In the genomic region with DNA sequence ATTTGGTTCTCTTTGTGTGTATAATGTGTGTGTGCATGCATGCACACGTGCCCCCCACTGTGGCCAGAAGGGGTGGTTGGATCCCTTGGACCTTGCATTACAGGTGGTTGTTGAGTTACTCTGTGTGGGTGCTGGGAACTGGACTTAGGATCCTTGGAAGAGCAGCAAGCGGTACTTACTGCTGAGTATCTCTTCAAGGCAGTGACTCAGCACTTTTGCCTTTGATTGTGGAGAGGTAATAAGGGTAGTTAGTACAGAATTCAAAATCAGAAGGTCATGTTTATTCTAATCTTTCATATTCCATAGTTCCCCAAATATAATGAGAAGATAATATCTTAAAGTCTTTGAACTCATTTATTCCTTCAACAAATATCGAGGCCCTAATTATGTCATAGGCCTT, we compare ENCODE assay signal across 14 mouse cellular contexts. TPM values are rescaled to one million over a fixed set of nuclear protein-coding genes. Genes with fewer than 3 reads are reported as not detected.
"Had no signal": no experiment of that assay in that cellular context is flagged by ENCODE, and none has a peak within 500 bp of the region (broad histone marks: within the 10 kb centered on the region; RNA-seq: fewer than 3 reads in every experiment).

No protein-coding gene starts in this region.

- H3K27ac ChIP-seq: intestine, embryonic 15.5 days; kidney, postnatal 0 days; left cerebral cortex, adult 2 months; limb, embryonic 15.5 days; midbrain, embryonic 10.5 days; neural tube, embryonic 15.5 days had no signal

- H3K27me3 ChIP-seq: intestine, embryonic 15.5 days; limb, embryonic 15.5 days; neural tube, embryonic 15.5 days had no signal

- H3K9me3 ChIP-seq: intestine, embryonic 15.5 days; limb, embryonic 15.5 days; midbrain, embryonic 10.5 days; neural tube, embryonic 15.5 days had no signal

- H3K4me3 ChIP-seq: intestine, embryonic 15.5 days; left cerebral cortex, adult 2 months; limb, embryonic 15.5 days; midbrain, embryonic 10.5 days; myocyte; neural tube, embryonic 15.5 days had no signal

- ATAC-seq: intestine, embryonic 15.5 days had no signal

- H3K36me3 ChIP-seq: neural tube, embryonic 15.5 days had no signal

- DNase-seq: kidney, adult 18-20 months; lung, postnatal 4 days; midbrain, embryonic 14.5 days; thymus, adult 18-20 months; thymus, postnatal 25 days had no signal

- H3K4me1 ChIP-seq: intestine, embryonic 15.5 days; limb, embryonic 15.5 days; midbrain, embryonic 10.5 days; neural tube, embryonic 15.5 days had no signal

- H3K9ac ChIP-seq: intestine, embryonic 15.5 days; limb, embryonic 15.5 days; neural tube, embryonic 15.5 days had no signal

- H3K4me2 ChIP-seq: intestine, embryonic 15.5 days; limb, embryonic 15.5 days; neural tube, embryonic 15.5 days had no signal

RNA-seq across cellular contexts. Expression of a gene that starts 13.4 kb away (rescaled TPM):
- total RNA-seq: megakaryocyte, adult 5-6 weeks had no signal
- polyA plus RNA-seq: neural tube, embryonic 11.5 days had no signal
